Mouse (Mus musculus) right cerebral cortex, adult 18-20 months (tissue): ENCODE measurements at regions not wholly inside any gene's neighbourhood (a gene's known extent, or its start where the extent isn't known, plus 50 kb on each side); places are given as distances from the start of the nearest gene placed in this dataset.

ENCODE experiments used
- DNase-seq: peaks from one replicate; pipeline ENCODE4 v3.0.0; 2022; ENCODE audit warnings: mixed read lengths

DNA sequence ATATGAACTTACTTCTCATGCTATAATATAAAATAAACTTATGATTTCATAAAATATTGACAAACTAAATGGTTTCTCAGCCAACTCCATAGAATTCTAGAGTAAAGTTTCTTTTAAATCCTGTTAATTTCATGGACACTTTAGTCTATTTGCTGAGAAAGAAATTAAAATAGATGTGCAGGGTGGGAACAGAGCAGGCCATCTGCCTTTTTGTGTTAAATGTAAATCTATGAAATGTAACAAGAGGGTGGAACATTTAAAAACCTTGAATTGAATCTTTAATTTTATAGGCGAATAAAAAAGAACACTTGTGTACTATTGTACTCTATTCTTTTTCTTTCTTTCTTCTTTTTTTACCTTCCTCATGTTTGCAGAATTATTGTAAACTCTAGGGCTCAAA lies 1050.7 kb downstream of the Tbl1xr1 start:
- DNase-seq: no peak

DNA sequence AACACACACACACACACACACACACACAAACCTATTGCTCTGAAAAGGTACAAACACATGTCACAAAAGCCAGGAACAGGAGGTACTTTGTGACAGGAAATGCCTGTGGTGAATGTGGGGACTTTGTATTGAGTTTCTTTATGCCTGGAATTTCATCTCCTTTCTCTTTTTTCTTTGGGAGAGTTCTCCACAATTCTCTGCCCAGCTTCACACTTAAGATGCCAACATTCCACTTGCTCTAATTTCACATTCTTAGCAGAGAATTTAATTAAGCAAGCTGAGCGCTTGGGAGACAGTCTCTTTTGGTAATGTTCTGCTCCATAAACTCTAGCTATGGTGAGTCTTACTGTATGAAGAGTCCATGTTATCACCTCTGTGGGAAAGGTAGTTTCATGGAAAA lies 1059.1 kb downstream of the Tbl1xr1 start:
- DNase-seq: no peak

DNA sequence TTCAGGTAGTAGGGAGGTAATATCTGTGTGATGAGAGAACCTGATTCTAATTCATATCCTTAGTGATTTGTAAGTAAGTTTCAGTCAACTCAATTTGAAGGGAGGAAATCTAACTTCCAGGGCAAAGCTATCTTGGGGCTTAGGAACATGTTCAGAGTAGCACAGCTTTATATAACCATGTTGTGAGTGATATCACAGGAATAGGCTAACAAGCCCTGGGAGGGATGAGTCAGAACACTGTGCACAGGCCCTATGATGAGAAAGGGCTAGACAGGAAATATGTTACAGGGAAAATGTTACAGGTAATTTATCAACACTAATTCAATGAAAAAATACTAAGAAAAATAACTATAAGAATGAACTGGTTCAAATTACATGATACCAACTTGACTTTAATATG lies 1062.5 kb downstream of the Tbl1xr1 start:
- DNase-seq: no peak

DNA sequence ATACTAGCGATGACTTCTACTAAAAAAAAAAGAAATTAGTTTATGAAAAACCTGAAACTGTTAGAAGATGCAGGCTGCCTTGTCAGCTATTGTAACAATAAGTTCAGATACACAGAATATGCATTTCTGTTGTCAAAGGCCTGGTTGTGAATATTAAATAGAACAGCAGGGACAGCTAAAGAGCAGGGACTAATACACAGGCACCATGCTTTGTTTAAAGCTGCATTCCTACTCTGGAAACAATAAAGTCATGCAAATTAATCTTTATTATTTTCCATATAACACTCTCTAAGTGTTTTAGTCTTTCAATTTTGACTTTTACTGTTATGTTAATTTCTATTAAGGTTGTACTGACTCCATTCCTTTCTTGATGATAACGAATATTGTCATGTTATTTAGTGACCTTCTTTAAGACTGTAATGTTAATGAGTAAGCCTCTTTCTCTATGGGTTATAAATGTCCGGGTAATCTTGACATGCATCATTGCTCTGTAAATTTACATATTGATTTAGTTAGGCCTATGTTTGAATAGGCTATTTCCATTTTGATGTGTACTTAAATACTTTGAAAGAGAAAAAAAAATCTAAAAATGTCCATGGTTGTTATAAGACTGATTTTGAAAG lies 1088.5 kb downstream of the Tbl1xr1 start:
- no peak for DNase-seq

DNA sequence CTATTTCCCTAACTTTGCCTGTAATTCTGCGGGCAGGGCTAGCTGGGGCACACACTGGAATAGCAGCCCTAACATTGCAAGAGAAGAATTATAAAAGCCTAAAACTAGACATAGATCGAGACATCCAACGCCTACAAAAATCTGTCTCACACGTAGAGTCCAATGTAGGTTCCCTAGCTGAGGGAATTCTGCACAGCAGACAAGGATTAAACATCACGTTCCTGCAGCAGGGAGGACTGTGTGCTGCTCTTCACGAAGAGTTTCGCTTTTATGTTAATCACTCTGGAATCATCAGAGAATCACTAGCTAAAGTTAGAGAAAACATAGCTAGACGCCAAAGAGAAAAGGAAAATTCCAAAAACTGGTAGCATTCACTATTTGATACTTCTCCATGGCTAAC lies 1106.9 kb downstream of the Tbl1xr1 start:
- peak; percentile 6 for DNase-seq

DNA sequence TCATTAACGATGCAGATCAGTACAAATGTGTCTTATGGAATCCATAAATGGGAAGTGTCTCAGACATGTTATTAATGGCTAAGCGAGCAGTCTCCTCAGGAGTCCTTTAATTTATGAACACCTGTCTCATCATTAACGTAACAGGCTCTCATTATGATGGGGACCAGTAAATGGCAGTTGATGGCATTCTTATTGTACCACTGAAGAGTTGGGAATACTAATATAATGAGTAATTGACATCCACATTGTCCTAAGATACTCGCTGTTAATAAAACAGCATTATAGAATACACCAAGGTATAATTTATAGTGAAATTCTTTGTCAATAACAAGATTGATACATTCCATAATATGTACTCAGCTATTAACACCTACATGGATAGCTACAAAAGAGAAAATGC lies 1112.0 kb downstream of the Tbl1xr1 start:
- DNase-seq: no peak

DNA sequence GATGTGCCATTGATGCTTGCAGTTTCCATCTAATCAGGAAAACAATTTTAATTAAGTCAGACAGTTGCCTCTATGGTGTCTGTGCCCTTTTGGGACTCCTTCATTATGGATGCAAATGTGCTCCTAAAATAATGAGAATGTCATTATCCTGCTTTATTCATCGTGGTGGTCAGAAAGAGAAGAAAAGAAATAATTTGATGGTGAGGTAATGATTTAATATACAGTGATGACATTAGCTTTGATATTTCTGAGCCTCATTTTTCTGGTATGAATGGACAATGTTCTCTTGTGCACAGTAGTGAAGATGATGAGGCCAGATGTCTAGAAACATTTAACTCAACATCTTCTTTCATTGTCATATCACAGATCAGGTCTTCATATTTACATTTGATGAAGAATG lies 1123.6 kb downstream of the Tbl1xr1 start:
- no peak for DNase-seq

DNA sequence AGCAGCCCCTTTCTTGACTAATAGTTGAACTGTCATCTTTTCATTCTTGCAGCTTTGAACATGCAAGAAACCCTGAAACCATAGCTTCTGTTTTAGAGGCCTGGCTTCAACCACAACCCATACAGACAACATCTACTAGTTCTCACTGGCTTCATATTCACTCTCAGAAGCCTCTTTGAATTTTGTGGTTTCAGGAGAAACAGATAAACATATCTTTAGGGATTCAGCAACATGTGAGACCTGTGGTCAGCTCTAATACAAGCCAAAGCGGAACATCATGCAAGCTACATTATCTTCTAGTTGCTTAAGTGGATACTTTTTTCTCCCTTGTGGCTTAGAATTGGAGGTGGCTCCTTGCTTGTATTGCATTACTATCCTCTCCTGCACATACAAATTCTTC lies 1138.0 kb downstream of the Tbl1xr1 start:
- DNase-seq: no peak

DNA sequence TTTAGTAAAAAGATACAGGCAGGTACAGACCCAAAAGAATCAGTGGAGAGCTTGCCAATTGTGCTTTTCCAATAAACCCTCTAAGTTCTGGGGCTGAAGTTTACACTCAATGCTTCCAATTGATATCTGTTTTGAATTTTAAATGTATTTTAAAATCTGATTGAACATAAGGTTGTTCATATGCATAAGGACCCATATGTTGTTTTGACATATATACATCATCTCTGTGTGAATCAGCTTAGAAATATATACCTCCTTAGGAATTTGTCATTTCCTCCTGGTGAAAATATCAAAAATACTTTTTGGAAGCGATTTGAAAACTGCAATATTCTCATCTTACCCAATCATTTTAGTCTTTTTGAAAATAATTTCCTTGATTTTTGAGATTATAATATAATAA lies 1140.3 kb downstream of the Tbl1xr1 start:
- DNase-seq: no peak

DNA sequence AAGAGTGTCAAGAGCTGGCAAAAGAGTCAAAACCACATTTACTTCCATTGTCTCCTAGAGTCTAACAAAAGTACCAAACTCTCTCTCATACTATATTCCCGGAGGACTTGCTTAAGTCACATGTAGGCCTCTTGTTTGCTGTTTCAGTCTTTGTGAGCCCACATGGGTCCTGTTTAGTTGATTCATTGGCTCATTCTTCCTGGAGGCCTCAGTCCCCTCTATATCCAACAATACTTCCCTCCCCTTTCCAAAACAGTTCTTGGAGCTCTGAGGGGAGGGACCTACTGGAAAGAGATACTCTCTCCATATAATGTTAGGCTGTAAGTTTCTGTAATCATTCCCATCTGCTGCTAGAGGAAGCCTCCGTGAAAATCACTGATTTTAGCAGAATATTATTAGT lies 1171.8 kb downstream of the Tbl1xr1 start:
- no peak for DNase-seq

DNA sequence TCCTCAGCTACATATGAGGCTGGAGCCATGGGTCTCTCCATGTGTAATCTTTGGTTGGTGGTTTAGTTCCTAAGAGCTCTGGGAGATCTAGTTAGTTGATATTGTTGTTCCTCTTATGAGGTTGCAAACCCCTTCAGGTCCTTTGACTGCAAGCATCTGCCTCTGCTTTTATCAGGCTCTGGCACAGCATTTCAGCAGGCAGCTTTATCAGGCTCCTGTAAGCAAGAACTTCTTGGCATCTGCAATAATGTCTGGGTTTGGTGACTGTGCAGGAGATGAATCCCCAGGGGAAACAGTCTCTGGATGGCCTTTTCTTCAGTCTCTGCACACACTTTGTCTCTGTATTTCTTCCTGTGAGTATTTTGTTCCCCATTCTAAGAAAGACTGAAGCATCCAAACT lies 1175.7 kb downstream of the Tbl1xr1 start:
- no peak for DNase-seq

DNA sequence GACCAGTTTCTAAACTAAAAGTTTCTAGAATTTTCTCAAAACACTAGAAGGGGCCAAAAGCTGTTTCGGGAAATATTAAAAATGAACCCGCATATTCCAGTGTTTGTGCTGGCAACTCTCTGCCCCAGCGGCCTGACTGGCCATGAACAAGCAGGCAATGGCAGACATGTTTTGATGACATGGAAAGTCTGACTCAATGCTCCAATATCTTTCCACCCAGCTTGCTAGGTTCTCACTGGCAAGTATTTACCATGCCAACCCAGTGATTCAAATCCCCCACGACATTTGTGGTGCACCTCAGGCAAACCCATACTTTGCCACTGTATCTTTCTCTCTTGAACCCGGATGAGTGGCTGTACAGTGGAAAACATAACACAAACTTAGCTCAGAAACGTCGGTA lies 1222.4 kb downstream of the Tbl1xr1 start:
- DNase-seq: no peak

DNA sequence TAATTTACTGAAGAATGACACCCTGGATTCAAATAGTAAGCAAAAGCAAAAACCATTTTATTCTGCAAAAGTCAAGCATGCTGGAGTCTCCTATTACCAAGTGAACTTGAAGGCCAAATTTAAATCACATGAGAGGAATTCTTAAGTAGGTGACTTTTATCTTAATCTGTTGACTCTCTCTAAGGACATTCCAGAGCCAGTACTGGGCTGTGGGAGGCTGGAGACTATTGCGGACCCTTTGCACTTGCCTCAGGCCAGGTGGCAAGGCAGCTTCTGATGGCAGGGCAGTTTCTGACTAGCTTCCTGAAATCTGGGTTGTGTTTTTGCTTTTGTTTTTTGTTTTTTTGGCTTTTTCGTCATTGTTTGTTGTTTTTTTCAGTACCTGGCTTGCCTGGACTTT lies 1257.8 kb downstream of the Tbl1xr1 start:
- no peak for DNase-seq

DNA sequence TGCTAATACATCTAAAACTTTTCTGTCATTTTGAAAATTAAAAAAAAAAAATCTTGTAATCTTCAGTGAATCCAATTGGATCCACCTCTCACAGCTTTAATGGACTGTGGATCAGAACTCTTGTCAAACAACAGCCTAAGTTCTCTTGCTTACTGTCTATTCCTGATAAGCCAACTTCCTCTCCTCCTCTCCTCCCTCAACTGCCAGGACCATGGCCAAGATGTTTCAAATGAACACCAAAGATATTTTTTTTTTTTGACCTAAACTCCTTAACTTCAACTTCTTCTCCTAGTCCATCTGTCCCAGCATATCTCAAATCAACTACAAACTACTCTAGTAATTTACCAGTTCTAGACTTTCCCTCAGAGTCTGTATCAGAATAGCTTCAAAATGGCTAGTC lies 1258.5 kb downstream of the Tbl1xr1 start:
- DNase-seq: no peak

DNA sequence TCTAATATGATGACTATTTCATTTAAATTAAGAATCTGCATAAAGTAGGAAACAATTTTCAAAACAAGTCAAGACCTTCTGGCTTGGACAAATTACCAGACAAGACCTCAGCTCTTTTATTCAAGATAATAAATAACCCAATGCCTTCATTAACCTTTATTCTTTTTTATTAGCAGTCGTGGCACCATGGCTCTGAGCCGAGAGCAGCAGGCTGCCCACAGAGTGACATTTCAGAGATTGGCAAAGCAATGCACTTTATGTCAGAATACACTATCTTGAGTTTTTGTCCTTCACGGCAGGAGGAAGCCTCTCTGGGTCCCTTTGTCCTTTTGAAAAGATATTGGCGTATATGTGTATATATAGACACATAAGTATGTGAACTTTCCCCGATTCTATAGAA lies 1297.9 kb downstream of the Tbl1xr1 start:
- DNase-seq: no peak

DNA sequence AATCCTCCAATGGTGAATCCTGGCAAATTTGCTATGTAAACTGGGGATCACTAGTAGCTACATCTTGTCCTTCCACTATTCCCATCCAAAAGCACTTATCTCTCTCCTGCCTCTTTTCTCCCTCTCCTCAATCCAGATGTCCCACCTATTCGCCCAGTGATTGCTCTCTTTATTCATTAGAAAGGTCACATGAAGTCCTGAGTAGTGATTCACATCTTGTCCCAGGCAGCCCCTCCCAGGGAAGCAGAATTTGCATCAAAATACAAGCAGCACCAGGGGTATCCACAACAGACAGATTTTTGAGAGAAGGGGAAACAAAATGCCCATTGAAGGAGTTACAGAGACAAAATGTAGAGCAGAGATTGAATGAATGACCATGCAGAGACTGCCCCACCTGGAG lies 1328.4 kb downstream of the Tbl1xr1 start:
- no peak for DNase-seq

DNA sequence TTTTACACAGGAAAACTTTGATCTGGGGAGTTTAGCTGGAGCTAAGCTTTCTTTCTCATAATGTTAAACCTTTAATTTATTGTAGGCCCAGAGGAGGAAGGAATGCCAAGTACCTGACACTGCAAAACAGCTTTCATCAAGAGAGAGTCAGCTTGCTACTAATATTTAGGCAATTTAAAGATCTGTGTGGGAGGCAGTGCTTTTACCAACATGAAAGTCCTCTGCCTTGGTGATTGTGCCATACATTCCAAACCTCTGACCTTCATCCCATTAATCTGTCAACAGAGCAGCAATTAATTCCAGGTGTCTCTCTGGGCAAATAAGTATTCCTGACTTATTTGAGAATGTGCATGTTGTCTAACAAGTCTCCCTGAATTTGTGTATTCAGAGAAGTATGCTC lies 1333.0 kb downstream of the Tbl1xr1 start:
- no peak for DNase-seq

DNA sequence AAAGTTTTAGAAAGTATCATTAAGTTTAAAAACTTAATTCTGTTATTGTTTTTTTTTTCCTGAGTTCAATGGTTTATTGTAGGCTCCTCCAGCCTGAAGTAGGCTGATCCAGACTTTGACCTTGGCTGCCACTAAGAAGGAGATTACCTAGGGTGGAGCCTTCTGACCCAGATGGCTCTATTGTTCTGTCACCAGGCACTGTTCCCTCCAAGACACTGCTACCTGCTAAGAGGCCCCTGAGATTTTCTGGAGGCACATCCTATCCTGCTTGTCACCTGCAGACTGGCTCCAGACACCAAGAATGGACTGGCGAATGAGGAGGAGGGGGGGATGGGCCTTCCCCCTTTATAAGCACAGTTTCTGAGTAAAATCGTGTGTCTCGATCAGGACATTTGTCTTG lies 1350.5 kb downstream of the Tbl1xr1 start:
- DNase-seq: no peak

DNA sequence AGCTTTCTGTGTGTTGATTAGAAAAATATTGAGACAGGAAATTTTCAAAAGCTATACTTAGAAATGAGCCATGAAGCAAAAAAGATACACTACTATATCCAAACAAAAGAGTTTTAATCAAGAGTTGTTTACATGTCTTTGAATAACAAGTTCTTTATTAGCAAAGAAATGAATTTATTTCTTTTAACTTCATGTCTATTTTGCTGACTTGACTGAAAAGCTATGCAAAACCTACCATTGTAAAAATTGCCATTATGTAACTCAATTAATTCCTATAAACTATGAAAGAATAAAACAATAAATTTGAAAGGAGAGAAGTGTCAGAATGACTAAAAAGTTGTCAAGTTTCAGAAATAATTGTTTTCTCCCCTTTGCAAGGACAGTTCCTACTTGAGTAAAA lies 1358.6 kb downstream of the Tbl1xr1 start:
- no peak for DNase-seq

DNA sequence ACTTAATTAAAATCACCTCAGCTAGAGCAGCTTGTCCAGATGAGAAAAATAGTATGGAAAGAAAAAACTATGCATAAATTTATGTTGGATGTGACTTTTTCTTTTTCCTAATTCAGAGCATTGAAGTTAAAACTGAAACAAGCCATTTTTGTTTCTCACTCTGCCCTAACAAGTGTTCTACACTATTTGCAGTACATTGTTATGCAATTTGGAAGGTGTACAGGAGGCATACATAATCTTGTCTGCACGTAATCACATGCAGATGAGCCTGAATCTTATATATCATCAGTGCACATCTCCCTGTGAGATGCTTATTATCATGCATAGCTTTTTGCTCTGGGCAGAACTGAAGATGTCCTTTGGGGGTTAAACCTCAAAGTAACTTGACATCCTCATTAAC lies 1381.3 kb downstream of the Tbl1xr1 start:
- DNase-seq: no peak

DNA sequence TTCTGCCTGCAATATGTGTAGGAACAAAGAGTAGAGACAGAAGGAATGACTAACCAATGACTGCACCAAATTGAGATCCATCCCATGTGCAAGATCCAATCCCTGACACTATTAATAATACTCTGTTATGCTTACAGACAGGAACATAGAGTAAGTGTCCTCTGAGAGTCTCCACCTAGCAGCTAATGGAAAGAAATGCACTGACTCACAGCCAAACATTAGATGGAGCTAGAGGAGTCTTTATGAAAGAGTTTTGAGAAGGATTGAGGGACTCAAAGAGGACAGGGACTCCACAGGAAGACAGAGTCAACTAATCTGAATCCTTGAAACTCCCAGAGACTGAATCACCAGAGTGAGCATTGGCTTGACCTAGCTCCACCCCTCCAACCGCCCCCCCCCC lies 1423.4 kb downstream of the Tbl1xr1 start:
- DNase-seq: no peak

DNA sequence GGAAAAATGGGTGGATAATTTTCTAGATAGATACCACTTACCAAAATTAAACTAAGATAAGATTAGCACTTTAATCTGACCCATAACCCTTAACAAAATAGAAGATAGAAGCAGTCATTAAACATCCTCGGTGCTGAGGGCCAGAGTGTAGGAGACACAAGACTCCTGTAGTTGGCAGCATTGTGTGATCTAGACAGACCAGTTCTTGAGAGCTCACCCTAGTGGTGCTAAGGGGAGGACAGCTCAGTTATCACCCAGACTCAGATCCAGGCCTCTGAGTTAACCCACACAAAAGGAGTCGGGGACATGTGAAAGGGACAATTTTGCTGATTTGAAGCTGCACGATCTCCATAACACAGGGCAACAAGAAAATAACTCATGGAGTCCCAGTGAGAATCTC lies 1471.1 kb downstream of the Tbl1xr1 start:
- DNase-seq: no peak

DNA sequence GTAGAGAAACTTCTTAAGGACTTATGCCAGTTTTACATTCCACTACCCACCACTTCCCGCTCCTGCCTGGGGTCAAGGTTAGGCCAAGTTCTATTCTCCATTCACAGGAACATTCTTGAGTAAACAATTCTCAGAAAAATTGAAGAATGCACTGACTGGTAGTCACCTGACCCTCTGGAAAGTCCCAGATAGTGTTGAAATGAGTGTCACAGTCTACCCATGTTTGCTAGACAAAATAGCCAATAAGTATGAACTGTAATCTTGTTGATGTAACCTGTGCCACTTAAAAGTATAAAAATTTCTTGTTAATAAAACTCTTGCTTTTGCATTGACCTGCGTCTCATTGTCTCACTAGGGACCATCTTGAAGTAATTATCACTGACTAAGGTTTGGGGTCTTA lies 1487.9 kb downstream of the Tbl1xr1 start:
- DNase-seq: no peak

DNA sequence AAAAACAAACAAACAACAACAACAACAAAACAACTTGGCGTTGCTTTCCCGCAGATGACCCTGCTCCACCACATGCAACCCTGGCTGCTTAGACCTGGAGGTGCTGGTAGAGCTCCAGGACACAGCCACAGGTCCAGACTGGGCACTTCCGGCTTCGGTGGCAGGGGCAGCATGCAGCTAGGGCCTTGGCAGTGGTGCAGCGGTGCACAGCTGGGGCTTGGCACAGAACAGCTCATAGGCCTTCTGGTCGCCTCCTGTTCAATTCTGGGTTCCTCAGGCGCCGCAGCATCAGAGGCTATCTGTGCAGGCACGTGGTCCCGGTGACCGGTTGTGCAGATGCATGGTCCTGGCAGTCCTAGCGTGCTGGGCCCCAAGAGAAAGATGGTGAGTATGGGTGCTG lies 1492.4 kb downstream of the Tbl1xr1 start:
- no peak for DNase-seq

DNA sequence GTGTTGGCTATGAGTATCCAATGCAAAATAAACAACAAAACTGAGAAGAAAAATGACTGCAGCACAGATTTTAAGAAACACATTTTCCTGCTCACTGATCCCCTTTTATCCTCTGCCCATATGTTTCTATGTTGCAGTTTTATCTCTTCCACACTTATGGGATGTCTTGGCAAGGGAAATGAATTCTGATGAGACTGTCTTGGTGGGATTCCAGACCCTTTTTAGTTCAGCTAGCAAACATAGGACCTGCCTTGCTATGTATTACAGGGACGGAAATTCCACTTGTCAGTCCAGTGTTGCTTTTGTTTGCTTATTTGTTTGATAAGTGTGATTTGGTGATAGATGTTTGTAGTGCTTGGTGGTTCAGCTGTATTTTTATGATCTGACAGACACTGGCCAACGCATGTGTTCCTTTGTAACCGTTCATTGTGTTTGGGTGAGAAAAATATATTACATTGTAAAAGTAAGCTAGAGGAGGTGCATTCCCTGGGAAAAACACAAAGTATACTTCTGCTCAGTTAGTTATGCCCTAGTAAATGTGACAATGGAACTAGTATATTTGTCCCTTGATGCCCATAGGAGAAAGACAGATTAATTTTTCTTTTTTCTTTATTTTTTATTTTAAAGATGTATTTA lies 1516.2 kb downstream of the Tbl1xr1 start:
- DNase-seq: peak; percentile 33
